Mouse (Mus musculus) myocyte (in vitro differentiated cells): ENCODE data around the gene Mrps27. TPM values are rescaled to one million over a fixed set of nuclear protein-coding genes. Genes with fewer than 3 reads are reported as not detected.

Experiments used
- H3K27me3 ChIP-seq: one replicate; pipeline ENCODE4 v1.6.1; 2011; ENCODE audit not compliant: control insufficient read depth, insufficient read depth, insufficient read length
- H3K36me3 ChIP-seq: one replicate; pipeline ENCODE4 v1.6.1; 2011; ENCODE audit not compliant: control insufficient read depth, insufficient read depth
- H3K4me2 ChIP-seq: one replicate; pipeline ENCODE4 v1.6.1; 2011; ENCODE audit warnings: low read depth, control low read depth
- H3K4me3 ChIP-seq: one replicate; pipeline ENCODE4 v1.5.1; 2011; ENCODE audit warnings: mild to moderate bottlenecking, control low read depth, moderate library complexity
- H3K79me2 ChIP-seq: one replicate; pipeline ENCODE4 v1.6.1; 2011; ENCODE audit not compliant: control insufficient read depth, insufficient read depth
- H3ac ChIP-seq: one replicate; pipeline ENCODE4 v1.6.1; 2011; ENCODE audit not compliant: control insufficient read depth, insufficient read length
- CEBPB ChIP-seq: IDR thresholded peaks from 2 replicates; pipeline ENCODE4 v1.6.1; 2011; ENCODE audit warnings: mild to moderate bottlenecking, moderate library complexity; ENCODE audit not compliant: poor library complexity, insufficient read depth, severe bottlenecking
- E2F4 ChIP-seq: IDR thresholded peaks from one replicate; pipeline ENCODE4 v1.6.1; 2011; ENCODE audit warnings: mild to moderate bottlenecking, control low read depth, moderate library complexity; ENCODE audit not compliant: insufficient read depth
- MAX ChIP-seq: IDR thresholded peaks from one replicate; pipeline ENCODE4 v1.6.1; 2011; ENCODE audit warnings: low read depth, mild to moderate bottlenecking, control low read depth
- MYOD1 ChIP-seq, 3 experiments: IDR thresholded peaks; one replicate each; pipeline ENCODE4 v1.6.1; 2011; ENCODE audit warnings: control low read depth in 2 of 3, low read depth in 2 of 3, mild to moderate bottlenecking in 2 of 3, moderate library complexity in 1 of 3; ENCODE audit not compliant: insufficient read length in 2 of 3, control insufficient read depth in 1 of 3
- MYOG ChIP-seq, 3 experiments: IDR thresholded peaks; one replicate each; pipeline ENCODE4 v1.6.1; 2011; ENCODE audit warnings: control low read depth in 2 of 3, low read depth in 2 of 3, mild to moderate bottlenecking in 2 of 3; ENCODE audit not compliant: insufficient read length in 2 of 3, control insufficient read depth in 1 of 3, insufficient read depth in 1 of 3
- POLR2A ChIP-seq: IDR thresholded peaks from one replicate; pipeline ENCODE4 v1.6.1; 2011; ENCODE audit warnings: low read depth, mild to moderate bottlenecking, control low read depth, moderate library complexity; ENCODE audit not compliant: insufficient read length
- POLR2AphosphoS2 ChIP-seq: IDR thresholded peaks from one replicate; pipeline ENCODE4 v1.6.1; 2011; ENCODE audit warnings: low read depth, control low read depth; ENCODE audit not compliant: insufficient read length
- REST ChIP-seq: IDR thresholded peaks from one replicate; pipeline ENCODE4 v1.6.1; 2011; ENCODE audit warnings: mild to moderate bottlenecking, control low read depth, moderate library complexity; ENCODE audit not compliant: insufficient read depth, insufficient read length
- SRF ChIP-seq: IDR thresholded peaks from one replicate; pipeline ENCODE4 v1.6.1; 2011; ENCODE audit warnings: low read depth; ENCODE audit not compliant: control insufficient read depth, insufficient read length
- TCF12 ChIP-seq: IDR thresholded peaks from one replicate; pipeline ENCODE4 v1.6.1; 2011; ENCODE audit warnings: mild to moderate bottlenecking, control low read depth; ENCODE audit not compliant: poor library complexity, insufficient read depth, severe bottlenecking
- TCF3 ChIP-seq: IDR thresholded peaks from one replicate; pipeline ENCODE4 v1.6.1; 2011; ENCODE audit warnings: low read depth, control low read depth; ENCODE audit not compliant: insufficient read length
- USF1 ChIP-seq: IDR thresholded peaks from one replicate; pipeline ENCODE4 v1.6.1; 2011; ENCODE audit warnings: low read depth, mild to moderate bottlenecking, control low read depth, moderate library complexity
- polyA plus RNA-seq: library from polyadenylated mRNA; unstranded; fragments of >200 nt; fragmentation: generic; extraction: Trizol; gene quantifications from one replicate; pipeline ENCODE4 v1.2.1, GENCODE M21; 2012; ENCODE audit warnings: missing spikeins

The Mrps27 gene
- polyA plus RNA-seq, 1 experiment, result 34.2 TPM

DNA sequence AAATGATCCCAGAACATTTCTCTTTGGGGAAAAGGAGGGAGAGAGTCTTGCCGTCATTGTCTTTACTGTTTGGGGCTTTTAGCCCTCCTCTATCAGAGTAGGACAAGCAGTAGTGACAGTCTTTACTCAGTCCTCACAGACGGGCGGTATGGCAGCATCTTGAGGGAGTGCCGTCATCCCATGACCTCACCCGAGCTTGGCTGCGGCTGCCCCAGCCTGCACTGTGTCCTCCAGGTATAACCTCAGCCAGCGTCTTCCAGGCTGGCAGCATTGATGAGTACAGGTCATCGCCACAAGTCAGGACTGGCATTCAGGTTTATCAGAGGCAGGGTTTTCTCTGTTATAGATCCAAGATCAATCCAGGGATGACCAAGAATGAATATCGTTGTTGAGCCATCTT is 72.0 kb downstream of the Mrps27 start:
- no peaks in the 10 kb centered on the region for H3K79me2 ChIP-seq
- H3K36me3 ChIP-seq, result peaks cover 15% of the 10 kb centered on the region

DNA sequence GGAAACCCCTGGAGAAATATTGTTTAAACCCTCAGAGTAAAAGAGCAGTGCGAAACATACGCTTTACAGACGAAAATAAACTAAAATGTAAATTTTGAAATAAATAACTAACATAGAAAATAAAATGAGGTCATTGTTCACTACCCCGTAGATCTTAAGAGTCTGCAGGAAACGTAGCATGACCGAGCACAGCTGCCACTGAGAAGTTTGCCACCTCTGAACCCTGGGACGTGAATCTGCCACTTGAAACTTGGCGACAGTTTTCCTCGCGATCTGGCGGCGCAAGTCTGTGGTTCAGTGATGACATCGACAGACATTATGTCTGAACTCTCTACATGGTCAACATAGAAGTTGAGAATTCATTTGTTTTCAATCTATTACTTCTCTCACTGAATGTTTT is 79.0 kb downstream of the Mrps27 start:
- Histone ChIP-seq H3K4me2 (no peak overlapping the region), H3ac (no peak overlapping the region), H3K4me3 (no peak overlapping the region), H3K36me3 (peaks cover 65% of the 10 kb centered on the region), H3K79me2 (no peaks in the 10 kb centered on the region), H3K27me3 (no peaks in the 10 kb centered on the region)
- no peak for TF ChIP-seq TCF3
- TF ChIP-seq MYOD1 (IDR thresholded peaks at IDR 0.05; ENCODE audit: control insufficient read depth in 1 of 3, insufficient read length in 2 of 3, low read depth in 2 of 3), result no peak
- no peak for TF ChIP-seq CEBPB
- TF ChIP-seq POLR2AphosphoS2, result no peak
- no peak for TF ChIP-seq MAX
- TF ChIP-seq SRF, result no peak
- TF ChIP-seq MYOG (IDR thresholded peaks at IDR 0.05; ENCODE audit: control insufficient read depth in 1 of 3, insufficient read depth in 1 of 3, insufficient read length in 2 of 3, low read depth in 2 of 3), result no peak
- TF ChIP-seq TCF12, result no peak
- no peak for TF ChIP-seq REST

More for the DNA sequence above, 72.0 kb downstream of the Mrps27 start:
- no peak for TF ChIP-seq POLR2A
- TF ChIP-seq MYOG (IDR thresholded peaks at IDR 0.05; ENCODE audit: control insufficient read depth in 1 of 3, insufficient read depth in 1 of 3, insufficient read length in 2 of 3, low read depth in 2 of 3), result no peak
- TF ChIP-seq MAX, result no peak
- TF ChIP-seq POLR2AphosphoS2, result no peak
- no peak for TF ChIP-seq USF1
- TF ChIP-seq SRF, result no peak
- TF ChIP-seq TCF3, result no peak
- no peak for TF ChIP-seq TCF12
- no peak for TF ChIP-seq REST
- no peak for TF ChIP-seq CEBPB
- no peak for TF ChIP-seq E2F4
- TF ChIP-seq MYOD1 (IDR thresholded peaks at IDR 0.05; ENCODE audit: control insufficient read depth in 1 of 3, insufficient read length in 2 of 3, low read depth in 2 of 3), result no peak
- Histone ChIP-seq H3K27me3 (no peaks in the 10 kb centered on the region), H3K4me2 (no peak overlapping the region), H3K4me3 (no peak overlapping the region), H3ac (no peak overlapping the region)

GRCm38 (mm10) chr13:99433068-99434008 is 88.8 kb downstream of the Mrps27 start:
- H3K27me3 ChIP-seq, result no peaks in the 10 kb centered on the region
- no peak overlapping the region for H3K4me2 ChIP-seq
- H3K79me2 ChIP-seq, result peaks cover 35% of the 10 kb centered on the region
- peaks cover 97% of the 10 kb centered on the region for H3K36me3 ChIP-seq
- H3K4me3 ChIP-seq, result no peak overlapping the region
- TF ChIP-seq POLR2AphosphoS2 (peak; percentile 72), MYOD1 (IDR thresholded peaks at IDR 0.05; ENCODE audit: control insufficient read depth in 1 of 3, insufficient read length in 2 of 3, low read depth in 2 of 3) (peak in 2 of 3 experiments; percentile 83 to 87), POLR2A (peak; percentile 12), MYOG (IDR thresholded peaks at IDR 0.05; ENCODE audit: control insufficient read depth in 1 of 3, insufficient read depth in 1 of 3, insufficient read length in 2 of 3, low read depth in 2 of 3) (peak in 2 of 3 experiments; percentile 77 to 82), TCF3 (peak; percentile 94), CEBPB (no peak)
- H3ac ChIP-seq, result no peak overlapping the region

- Histone ChIP-seq H3K79me2 (peaks cover 40% of the 10 kb centered on the region), H3K4me2 (no peak overlapping the region), H3K4me3 (no peak overlapping the region), H3K27me3 (no peaks in the 10 kb centered on the region), H3K36me3 (peaks cover 96% of the 10 kb centered on the region), H3ac (no peak overlapping the region)
- TF ChIP-seq TCF3 (no peak), MAX (no peak), REST (no peak), MYOG (IDR thresholded peaks at IDR 0.05; ENCODE audit: control insufficient read depth in 1 of 3, insufficient read depth in 1 of 3, insufficient read length in 2 of 3, low read depth in 2 of 3) (no peak), POLR2AphosphoS2 (no peak), TCF12 (no peak), USF1 (no peak)
Observed at GRCm38 (mm10) chr13:99434494-99434893, 89.9 kb downstream of the Mrps27 start.

DNA sequence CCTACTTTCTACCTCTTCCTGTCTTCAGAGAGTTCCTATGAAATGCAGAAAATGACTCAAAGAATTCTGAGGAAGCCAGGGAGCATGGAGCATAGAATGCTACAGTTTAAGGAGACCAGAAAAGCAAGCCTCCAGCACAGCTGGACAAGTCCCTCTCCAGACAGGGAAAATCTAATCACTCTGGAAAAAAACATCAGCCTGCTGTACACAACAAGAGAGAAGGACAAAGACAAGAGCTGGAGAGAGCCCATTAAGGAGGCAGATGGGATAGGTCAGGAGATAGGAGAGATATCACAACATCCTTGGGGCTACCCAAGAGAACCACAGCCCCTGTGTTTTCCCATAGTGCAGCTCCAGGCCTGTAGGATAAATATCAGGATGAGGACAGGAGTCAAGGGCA is 92.5 kb downstream of the Mrps27 start:
- Histone ChIP-seq H3K4me2 (no peak overlapping the region), H3K4me3 (no peak overlapping the region), H3K79me2 (peaks cover 44% of the 10 kb centered on the region), H3K36me3 (peaks cover 93% of the 10 kb centered on the region), H3K27me3 (no peaks in the 10 kb centered on the region), H3ac (no peak overlapping the region)
- TF ChIP-seq MAX (no peak), MYOD1 (IDR thresholded peaks at IDR 0.05; ENCODE audit: control insufficient read depth in 1 of 3, insufficient read length in 2 of 3, low read depth in 2 of 3) (no peak), SRF (no peak), POLR2A (no peak), TCF3 (no peak), POLR2AphosphoS2 (no peak), E2F4 (no peak), MYOG (IDR thresholded peaks at IDR 0.05; ENCODE audit: control insufficient read depth in 1 of 3, insufficient read depth in 1 of 3, insufficient read length in 2 of 3, low read depth in 2 of 3) (no peak), REST (no peak), USF1 (no peak), CEBPB (no peak), TCF12 (no peak)
